Mouse (Mus musculus): ENCODE measurements around the gene Ptprk. TPM values are rescaled to one million over a fixed set of nuclear protein-coding genes. Genes with fewer than 3 reads are reported as not detected.

Ptprk gene
- total RNA-seq, 2 experiments from 2014 or later, result 9.4 to 14.2 TPM

DNA sequence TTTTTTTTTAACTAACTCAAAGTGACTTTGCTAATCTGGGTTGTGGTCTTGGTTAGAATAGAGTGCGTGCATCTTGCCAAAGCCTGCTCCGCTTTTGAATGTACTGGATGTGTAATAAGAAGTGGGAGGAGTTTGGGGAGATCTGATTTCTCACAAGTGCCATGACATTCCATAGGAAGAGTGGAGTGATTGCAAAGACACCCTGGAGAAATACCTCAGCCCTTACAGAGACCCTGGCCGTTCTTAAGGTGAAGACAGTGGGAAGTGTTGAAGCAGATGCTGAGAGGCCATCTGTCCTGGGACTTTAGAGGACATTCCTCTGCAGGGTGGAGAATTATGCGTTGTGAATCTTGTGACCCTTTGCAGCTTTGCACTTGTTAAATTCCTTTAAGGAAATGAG lies 110.7 kb downstream of the Ptprk start:
- DNase-seq, result no peak

DNA sequence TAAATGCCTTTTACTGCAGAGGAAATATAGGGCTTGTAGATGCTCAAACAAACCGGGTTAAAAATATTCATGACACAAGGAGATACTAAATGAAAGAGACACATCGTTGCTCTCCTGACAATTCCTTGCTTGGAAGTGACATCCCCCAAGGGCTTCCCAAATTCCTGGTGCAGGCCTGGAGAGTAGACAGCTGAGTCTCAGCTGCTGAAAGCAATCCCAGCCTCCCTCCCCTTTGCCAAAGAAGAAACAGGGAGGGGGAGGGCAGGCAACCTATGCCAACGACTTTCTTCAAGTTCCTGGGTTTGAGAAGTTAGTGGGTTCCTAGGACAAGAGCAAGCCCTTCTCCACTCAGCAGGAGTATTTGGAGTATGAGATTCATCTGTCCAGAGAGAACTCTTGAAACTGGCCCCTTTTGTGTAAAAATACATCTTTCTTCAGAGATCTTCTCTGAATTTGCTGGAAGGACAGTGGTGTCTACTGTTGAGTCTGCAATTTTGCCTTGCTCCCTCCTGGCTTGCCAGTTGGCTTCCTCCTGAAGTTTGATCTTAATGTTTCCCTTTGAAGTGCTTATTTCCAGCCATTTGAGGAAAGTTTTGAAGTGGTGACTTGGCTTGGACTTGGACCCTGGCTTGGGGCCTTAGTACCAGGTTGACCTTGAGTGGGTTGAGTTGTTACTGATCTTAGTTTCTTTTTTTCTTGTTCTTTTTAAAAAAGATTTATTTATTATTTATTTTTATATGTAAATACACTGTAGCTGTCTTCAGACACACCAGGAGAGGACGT lies 111.6 kb downstream of the Ptprk start:
- no peak for DNase-seq

DNA sequence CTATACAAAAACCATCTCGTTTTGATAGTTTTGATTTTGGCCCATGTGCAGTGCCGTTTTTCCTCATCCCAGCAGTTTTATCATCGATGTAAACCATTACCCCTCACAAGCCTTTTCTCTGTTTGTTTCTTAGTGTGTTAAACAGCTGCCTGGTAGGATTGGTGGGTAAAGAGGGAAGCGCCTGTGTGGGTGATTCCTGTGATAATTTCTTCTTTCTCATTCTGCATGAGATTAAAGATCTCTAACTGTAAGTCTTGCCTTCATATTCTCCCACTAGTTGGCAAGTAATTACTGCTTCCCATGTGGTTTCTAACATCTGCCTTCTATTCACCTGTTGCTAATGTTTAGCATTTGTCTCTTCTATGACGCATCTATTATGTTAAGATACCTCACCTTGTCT lies 116.8 kb downstream of the Ptprk start:
- no peak for DNase-seq

DNA sequence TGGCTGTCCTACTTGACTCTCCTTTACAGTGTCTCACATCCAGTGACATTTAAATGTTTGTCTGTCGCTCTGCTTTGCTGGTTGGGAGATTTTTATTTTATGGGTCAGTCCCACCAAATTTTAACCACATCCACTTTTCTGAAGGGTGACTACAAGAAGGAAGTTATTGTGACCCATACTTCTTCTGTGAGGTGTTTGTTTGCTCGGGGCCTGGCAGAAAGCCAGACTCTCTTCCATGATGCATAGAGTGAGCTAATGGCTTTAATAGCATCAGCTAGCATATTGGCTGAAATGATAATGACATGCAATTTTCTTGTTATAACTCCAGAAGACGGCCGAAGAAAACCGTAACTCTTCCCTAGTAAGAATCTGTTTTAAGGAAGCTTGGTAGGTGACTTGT lies 119.0 kb downstream of the Ptprk start:
- no peak for DNase-seq

DNA sequence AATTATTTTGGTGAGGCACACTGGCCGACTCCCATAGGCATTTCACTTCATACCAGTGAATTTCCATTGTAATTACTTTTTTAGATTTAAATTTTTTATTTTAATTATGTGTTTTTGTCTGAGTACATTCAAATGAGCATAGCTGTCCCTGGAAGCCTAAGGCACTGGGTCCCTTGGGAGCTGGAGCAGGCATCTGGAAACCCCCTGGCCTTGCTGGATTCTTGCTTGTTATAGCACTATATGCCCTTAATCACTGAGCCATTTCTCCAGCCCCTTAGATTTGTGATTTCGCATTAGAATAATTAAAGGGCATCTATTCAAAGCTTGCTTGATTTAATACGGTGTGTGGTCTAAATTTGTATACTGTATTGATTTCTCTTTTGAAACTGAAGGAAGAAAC lies 126.0 kb downstream of the Ptprk start:
- DNase-seq, result no peak

DNA sequence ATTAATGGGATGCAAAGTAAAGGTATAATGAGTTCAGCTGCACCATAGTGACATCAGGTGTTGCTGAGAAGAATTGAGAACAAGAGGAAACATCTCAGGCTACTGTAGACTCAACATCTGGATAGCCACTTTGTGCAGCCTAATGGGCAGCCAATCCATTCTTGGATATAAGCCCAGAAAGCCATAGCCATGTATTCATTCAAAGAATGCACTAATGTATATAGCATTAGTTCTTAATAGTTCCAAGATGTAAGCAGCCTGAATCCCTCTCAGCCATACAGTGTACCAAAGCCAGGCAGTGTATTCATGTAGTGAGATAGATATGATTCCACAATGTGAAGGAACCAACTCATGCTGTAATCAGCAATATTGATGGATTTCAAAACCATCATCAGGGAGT lies 134.8 kb downstream of the Ptprk start:
- no peak for DNase-seq

DNA sequence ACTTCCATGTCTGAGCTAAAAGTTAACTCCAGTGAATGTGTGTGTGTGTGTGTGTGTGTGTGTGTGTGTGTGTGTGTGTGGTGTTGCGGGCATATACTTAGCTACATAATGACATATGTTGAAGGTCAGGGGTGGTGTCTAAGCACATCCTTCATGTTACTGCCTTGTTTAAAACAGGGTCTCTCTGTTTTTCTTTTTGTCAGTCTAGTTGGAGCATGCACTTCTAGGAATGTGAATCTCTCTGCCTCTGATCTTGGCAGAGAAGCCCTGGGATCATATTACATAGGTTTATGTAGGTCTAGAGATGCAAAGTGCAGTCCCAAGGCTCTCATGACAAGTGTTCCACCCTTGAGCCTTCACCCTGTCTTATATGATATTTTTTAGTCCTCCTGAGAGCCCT lies 137.5 kb downstream of the Ptprk start:
- DNase-seq, result no peak

DNA sequence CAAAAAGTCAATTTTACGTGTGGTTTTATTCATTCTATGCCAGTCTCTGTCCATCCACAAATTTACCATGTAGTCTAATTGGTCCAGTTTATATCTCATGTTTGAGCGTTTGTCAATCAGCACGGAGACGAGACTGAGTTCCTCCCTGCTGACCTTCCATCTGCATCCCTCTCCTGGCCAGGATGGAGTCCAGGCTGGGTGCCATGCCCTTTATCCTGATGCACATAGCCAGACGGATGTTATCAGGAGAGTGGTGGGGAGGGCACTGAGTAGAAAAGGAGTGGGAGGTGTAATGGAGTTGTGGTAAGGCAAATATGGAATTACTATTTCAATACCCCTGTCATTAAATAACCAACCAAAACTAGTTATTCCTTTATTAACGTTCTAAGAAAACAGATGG lies 140.5 kb downstream of the Ptprk start:
- DNase-seq, result no peak

DNA sequence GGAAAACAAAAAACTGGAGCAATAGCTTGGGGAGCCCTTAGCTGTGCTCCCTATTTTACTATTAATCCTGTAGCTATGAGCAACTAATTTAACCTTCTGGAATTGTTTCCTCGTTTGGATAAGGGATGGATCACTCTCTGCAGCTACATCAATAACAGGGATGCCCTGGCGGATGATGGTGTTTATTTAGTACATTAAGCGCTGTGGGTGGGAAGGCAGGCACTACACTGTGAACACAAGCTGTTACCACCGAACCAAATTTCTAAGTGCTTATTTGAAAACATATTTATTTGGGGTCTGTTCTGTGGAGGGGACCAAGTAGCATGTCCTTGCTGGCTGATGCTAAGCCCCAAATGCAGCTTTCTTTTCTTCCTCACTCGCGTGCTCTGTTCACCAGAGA lies 149.0 kb downstream of the Ptprk start:
- DNase-seq, result no peak

DNA sequence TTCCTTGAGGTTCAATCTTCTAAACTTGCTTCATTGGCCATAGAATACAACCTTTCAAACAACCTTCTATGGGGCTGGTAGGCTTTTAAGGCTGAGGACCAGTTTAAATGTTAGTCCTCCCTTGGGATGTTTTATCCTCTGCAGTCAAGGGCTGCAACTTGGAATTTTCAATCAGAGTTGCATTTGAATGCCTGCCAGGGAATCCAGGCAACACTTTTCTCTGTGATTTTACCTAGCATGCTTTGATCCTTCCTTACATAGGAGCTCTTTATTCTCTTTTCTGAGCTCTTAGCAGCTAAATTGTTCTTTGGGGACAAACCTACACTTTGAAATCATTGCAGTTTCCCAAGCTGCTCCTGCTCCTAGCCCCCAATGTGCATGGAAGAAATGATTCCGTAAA lies 149.8 kb downstream of the Ptprk start:
- no peak for DNase-seq

DNA sequence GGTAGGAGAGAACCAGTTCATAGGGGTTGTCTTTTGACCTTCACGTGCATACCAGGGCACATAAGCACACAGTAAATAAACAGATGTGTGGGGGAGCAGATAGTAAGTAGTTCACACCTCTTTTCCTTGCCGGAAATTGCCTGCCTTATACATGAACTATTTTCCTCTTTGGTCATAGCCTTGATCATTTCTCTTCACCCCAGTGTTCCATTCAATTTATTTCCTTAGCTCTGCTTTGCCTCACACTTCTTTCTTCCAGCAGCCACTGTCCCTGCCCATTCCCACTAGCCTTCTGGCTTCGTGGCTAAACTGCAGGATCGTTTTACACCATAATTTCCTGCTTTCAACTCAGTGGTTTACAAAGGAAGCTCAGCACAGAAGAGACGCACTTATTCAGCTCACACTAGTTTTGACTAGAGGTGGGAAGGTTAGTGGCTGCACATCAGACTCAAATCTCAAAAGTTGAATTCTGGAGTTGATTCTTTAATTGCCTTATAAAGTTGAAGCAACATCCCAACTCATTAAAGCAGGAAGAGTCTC lies 151.0 kb downstream of the Ptprk start:
- DNase-seq, result no peak

DNA sequence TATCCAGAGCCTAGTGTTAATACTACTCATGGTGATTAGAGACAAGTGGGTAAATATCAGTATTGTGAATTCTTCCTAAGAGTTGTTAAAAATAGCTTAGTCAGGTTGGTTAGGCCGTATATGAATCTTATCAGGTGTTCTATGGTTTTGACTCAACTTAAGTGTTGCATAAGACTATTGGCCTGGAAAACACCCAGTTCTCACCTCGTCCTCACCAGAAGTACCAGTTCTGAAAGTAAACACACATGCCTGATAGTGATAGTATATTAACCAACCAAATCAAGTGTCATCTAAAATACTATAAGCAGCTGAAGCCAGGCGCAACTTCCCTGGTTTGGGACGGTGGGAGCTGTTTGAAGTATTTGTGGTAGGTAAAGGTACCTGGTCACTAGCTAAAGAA lies 153.1 kb downstream of the Ptprk start:
- no peak for DNase-seq

DNA sequence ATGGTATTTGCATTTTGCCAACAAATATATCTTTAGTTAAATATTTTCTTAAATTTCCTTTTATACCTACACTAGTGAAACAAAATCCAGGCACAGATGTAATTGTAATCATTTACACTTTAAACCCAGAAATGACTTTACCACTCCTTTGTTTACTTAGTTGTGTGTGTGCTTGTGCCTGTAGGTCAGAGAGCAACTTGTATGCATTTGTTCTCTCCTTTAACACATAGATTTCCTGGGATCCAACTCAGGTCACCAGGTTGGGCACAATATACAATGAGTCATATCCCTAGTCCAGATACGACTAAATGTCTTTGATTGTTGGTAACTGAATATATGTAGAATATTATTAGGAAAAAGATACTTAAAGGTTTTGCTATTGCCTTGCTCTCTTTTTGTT lies 153.6 kb downstream of the Ptprk start:
- no peak for DNase-seq

DNA sequence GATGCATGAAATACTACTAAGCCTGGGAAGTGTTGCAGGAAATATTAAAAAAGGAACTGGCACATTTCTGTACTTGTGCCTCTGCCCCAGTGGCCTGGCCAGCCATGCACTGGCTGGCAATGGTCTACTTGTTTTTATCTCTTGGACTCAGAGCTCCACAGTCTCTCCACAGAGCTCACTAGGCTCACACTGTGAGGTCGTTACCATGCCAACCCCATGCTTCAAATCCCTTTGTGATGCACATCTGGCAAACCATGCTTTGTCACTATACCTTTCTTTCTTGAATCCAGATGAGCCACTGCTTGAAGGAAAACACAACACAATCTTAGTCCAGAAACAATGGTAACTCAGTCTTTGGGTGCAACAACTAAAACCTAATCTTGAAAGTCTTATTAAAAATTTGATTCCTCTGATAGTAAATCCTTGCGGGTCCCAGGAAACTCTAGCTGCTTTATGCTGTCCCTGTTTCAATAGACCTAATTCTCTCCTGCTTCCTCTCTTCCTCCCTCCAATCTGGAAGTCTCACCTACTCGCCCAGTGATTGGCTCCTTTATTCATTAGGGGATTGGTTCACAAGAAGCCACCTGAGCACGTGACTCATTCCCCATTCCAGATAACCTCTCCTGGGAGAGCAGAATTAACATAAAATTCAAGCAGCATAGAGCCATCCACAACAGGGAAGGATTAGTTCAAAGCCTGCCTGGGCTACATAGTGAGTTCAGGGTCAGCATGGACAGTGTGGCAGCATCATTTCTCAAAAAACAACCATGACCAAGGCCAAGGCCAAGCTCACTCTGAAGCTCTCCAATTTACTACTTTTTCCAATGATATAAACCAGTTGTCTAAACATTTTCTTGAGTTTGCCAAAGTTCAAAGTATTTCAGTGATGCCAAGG lies 157.9 kb downstream of the Ptprk start:
- no peak for DNase-seq

DNA sequence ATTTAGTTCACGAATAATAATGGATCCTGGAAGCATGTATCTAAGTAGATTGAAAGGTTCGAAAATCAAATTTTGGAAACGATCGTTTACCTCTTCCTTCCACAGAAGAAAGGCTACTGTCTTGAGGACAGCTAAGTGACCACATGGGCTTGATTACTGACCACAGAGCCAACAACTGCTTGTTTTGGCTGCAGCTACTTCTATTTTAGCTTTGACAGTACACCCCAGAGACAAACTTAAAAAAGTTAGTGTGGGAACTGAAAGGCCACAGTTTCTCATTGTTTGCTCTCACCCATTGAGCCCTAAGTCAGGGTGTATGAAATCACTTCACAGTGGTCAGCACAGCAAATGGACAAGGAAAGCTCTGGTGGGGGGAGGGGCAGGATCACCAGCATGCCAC lies 174.4 kb downstream of the Ptprk start:
- DNase-seq, result no peak

DNA sequence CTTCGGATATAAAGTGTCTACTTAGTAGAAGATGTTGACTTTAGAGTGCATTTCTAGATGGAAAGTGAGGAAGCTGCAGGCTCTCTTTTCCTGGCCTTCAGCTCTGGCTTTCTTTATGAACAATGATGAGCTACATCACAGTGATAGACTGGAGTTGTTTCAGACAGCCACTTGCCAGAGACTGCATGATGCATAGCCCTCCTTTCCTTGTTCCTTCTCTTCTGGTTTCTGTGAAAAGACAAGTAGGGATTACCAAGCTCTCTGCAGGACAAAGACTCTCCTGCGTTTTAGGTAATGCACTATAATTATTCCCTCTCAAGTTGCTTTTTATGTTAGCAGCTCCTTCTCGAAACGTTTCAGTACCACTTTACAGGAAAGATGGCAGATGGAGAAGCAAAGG lies 176.8 kb downstream of the Ptprk start:
- DNase-seq, result no peak

DNA sequence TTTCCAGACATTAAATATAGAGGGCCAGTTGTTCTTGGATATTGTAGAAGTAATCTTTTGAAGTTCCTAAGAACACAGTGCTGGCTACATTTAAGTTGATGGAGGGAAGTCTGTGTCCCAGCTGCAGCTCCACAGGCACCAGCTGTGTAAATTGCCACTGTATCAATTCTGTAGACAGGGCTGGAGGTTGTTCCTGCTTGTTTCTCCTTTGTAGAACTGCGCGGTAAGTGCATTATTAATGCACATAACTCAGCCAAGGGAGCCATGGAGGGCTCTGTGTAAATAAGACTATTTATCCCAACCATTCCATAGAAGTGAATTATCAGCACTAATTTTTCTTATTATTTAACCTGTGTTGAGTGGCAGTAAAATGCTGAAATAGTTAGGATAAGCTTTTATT lies 186.0 kb downstream of the Ptprk start:
- no peak for DNase-seq

DNA sequence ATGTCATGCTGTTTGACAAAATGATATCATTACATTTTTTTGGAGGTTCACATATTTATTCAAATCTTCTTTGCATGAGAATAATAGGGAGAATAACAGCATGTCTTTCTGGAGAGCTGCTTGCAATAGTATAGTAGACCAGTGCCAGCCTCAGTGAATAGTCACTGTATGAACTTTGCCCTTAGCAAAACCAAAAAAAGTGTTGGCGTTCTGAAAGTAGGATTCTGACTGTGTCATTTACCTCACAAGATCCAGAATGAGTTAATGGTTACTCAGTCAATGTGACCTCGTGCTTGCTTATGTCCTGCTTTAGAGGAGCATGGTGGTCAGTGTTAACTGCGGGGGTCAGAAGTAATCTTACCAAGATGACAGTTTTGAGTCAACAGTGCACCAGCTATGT lies 187.5 kb downstream of the Ptprk start:
- DNase-seq, result no peak

DNA sequence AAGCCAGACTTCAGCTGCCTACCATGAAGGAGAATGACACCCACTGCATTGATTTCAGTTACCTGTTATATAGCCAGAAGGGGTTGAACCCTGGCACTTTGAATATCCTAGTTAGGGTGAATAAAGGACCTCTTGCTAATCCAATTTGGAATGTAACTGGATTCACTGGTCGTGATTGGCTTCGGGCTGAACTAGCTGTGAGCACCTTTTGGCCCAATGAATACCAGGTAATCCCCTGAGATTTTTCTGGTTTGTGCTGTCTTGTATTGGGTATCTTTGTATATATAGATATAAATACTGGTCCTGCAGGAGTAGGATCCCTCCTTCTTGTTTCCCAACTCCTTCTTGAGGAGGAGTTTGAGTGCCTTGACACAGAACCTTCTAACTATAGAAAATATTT lies 188.9 kb downstream of the Ptprk start:
- no peak for DNase-seq

DNA sequence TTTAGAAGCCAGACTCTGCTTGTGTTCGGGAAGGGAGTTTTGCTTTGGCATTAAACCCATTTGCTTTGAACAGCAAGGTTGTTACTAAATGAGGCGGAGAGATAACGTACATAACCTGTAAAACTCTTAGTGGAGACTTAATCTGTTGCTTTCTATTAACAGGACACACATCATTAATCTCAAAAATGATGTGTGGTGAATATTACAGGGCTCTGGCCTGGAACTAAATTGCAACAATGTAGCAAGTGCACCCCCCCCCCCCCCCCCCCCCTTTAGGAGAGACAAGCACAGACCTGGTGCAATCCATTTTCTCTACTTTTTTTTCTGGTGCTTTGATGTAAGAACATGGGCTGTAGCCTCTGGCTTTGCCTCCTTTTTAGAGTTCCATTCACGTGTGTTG lies 195.7 kb downstream of the Ptprk start:
- no peak for DNase-seq

DNA sequence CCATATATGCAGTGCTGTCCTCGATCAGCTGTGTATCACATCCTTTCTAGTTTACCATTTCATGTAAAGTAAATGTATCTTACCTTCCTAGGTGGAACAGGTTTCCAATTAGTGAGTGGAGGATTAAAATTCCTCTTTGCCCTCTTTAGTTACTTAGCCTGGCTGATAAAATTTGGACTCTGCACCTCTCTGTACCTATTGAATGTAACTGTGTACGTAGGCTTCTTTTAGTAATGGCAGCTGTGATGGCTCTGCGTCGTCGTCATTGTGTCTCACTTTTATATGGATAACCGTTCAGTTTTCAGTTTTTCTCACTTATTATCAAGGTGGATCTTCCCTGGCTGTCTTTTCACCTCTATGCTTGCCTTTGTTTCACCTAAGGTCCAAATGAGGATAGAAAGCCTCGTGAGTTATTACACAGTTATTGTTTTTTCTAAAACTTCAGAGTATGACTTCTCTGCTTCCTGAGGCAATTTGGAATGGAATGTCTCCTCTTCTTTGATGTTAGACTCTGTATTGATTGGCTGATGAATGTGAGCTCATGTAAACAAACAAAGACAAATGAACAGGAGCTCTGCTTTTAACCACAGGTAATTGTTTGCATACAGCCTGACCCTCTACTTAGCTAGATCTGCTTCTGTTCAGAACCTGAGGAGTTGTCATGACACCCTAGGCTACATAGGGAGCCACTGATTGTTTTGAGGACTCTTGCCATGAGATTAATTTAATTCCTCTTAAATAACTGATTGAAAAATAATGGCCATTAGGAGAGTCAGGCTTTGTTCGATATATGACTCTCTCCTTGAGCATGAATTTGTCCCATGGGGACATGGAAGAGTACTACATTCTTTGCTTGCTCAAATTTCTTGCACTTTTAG lies 197.3 kb downstream of the Ptprk start:
- DNase-seq, result no peak

DNA sequence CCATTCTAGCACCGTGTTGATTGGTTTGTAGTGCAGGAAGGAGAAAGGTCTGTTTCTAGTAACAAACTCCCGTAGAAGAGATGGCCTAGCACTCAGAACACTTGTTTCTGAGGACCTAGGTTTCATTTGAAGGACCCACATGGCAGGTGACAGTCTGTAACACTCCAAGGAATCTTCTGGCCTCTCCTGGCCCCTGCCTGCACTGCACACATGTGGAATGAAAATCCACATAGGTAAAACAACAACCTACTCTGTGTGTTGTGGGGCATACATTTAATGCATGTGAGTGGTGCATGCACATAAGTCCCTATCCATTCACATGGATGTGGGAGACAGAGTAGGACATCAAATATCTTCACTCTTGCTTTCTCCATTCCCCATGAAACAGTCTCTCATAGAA lies 204.1 kb downstream of the Ptprk start:
- DNase-seq, result no peak

DNA sequence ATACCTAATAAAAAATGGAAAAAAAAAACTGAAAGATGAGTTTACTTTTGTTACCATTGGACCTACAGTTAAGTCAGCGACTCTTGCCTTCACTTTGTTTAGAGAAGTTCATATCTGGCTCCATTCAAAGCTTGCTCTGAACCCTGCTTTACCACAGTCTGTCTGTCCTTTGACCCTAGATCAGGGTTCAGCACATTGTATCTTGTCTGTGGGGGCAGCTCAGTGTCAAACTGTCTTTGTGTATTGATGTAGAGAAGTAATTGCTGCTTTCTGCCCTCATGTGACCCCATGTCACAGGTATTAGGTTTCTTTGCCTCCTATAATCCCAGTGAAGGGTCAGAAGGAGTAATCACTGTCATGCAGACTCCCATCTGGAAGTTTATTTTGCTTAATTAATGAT lies 222.9 kb downstream of the Ptprk start:
- no peak for DNase-seq

All from gastrocnemius, postnatal 10 days (tissue).